Mouse (Mus musculus): ENCODE data around the gene Ncan. TPM values are rescaled to one million over a fixed set of nuclear protein-coding genes. Genes with fewer than 3 reads are reported as not detected.
"Not testable (repeated sequence)": the region's sequence is repeated elsewhere in the genome, so short reads cannot be mapped to it uniquely, and the experiment has no call there.

Ncan gene
- polyA plus RNA-seq, 1 experiment from 2014 or later, result 135 TPM

GRCm38 (mm10) chr8:70081976-70082375 lies 38.7 kb downstream of the Ncan start:
- H3K9me3 ChIP-seq (ENCODE audit: control insufficient read depth, low read length), result no peaks in the 10 kb centered on the region
- H3K4me3 ChIP-seq (replicated peaks; ENCODE audit: low read depth, low read length), result no peak overlapping the region
- DNase-seq, result no peak
- peaks cover 9% of the 10 kb centered on the region; the same call in 1 of the 2 replicates for H3K4me1 ChIP-seq (ENCODE audit: control insufficient read depth, insufficient read depth, low read length)
- 93% methylated on average over 2 of the region's 2 CpGs for WGBS
- peaks cover 49% of the 10 kb centered on the region for H3K27me3 ChIP-seq (ENCODE audit: control insufficient read depth, insufficient read depth, low read length)
- ATAC-seq (ENCODE audit: low FRiP score, low TSS enrichment), result no peak
- peaks cover 11% of the 10 kb centered on the region; the same call in 1 of the 2 replicates for H3K36me3 ChIP-seq (ENCODE audit: control insufficient read depth, insufficient read depth, low read length)
- H3K9ac ChIP-seq (replicated peaks; ENCODE audit: low read length), result no peak overlapping the region
- no peak overlapping the region for H3K27ac ChIP-seq (replicated peaks; ENCODE audit: low read depth, low read length)
- H3K4me2 ChIP-seq (ENCODE audit: low read length), result no peak overlapping the region

- no peaks in the 10 kb centered on the region for H3K27me3 ChIP-seq (ENCODE audit: control insufficient read depth, insufficient read depth, low read length)
- no peak overlapping the region for H3K4me3 ChIP-seq (replicated peaks; ENCODE audit: low read depth, low read length)
- ATAC-seq (ENCODE audit: low FRiP score, low TSS enrichment) (no peak), DNase-seq (no peak)
- H3K9ac ChIP-seq (replicated peaks; ENCODE audit: low read length), result no peak overlapping the region
- no peaks in the 10 kb centered on the region for H3K9me3 ChIP-seq (ENCODE audit: control insufficient read depth, low read length)
- H3K36me3 ChIP-seq (ENCODE audit: control insufficient read depth, insufficient read depth, low read length), result peaks cover 41% of the 10 kb centered on the region
- no peaks in the 10 kb centered on the region for H3K4me1 ChIP-seq (ENCODE audit: control insufficient read depth, insufficient read depth, low read length)
- 88% methylated on average over 1 of the region's 1 CpGs for WGBS
- H3K4me2 ChIP-seq (ENCODE audit: low read length), result no peak overlapping the region
- no peak overlapping the region for H3K27ac ChIP-seq (replicated peaks; ENCODE audit: low read depth, low read length)
Measured at GRCm38 (mm10) chr8:70073682-70074081, 47.0 kb downstream of the Ncan start.

DNA sequence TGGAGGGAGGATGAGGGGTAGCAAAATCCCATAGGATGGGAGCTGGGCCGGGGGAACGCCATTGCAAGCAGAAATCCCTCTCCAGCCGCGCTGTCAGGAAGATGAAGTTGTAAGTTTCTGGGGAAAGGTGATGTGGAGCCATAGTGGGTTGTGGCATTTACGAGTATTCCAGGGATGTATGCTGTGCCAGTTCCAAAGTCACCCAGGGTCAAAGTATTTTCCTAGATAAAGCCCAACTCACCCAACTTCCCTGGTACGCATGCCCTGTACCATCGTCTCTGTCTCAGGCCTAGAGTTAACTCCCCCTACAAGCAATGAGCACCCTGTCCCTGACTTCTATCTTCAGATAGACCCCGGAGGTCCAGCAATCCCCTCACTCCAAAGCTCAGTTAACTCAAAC lies 47.6 kb downstream of the Ncan start:
- no peak overlapping the region for H3K9ac ChIP-seq (replicated peaks; ENCODE audit: low read length)
- H3K27me3 ChIP-seq (ENCODE audit: control insufficient read depth, insufficient read depth, low read length), result no peaks in the 10 kb centered on the region
- DNase-seq (no peak), ATAC-seq (ENCODE audit: low FRiP score, low TSS enrichment) (no peak)
- H3K9me3 ChIP-seq (ENCODE audit: control insufficient read depth, low read length), result no peaks in the 10 kb centered on the region
- no peak overlapping the region for H3K4me3 ChIP-seq (replicated peaks; ENCODE audit: low read depth, low read length)
- peaks cover 42% of the 10 kb centered on the region for H3K36me3 ChIP-seq (ENCODE audit: control insufficient read depth, insufficient read depth, low read length)
- H3K4me1 ChIP-seq (ENCODE audit: control insufficient read depth, insufficient read depth, low read length), result no peaks in the 10 kb centered on the region
- no peak overlapping the region for H3K4me2 ChIP-seq (ENCODE audit: low read length)
- 57% methylated on average over 8 of the region's 8 CpGs for WGBS
- no peak overlapping the region for H3K27ac ChIP-seq (replicated peaks; ENCODE audit: low read depth, low read length)

GRCm38 (mm10) chr8:70072441-70073069 lies 48.1 kb downstream of the Ncan start, which contains the start of gene Tm6sf2:
TSS of gene Tm6sf2 (plus strand) at chr8:70072924.
- H3K9me3 ChIP-seq (ENCODE audit: control insufficient read depth, low read length), result no peaks in the 10 kb centered on the region
- whole genome bisulfite sequencing, result 14% methylated on average over 23 of the region's 27 CpGs
- H3K27me3 ChIP-seq (ENCODE audit: control insufficient read depth, insufficient read depth, low read length), result no peaks in the 10 kb centered on the region
- ATAC-seq (ENCODE audit: low FRiP score, low TSS enrichment) (peak; percentile 57; the same call in 1 of the 2 replicates), DNase-seq (no peak)
- no peak within 1 kb of the TSS for H3K27ac ChIP-seq (replicated peaks; ENCODE audit: low read depth, low read length)
- H3K9ac ChIP-seq (replicated peaks; ENCODE audit: low read length), result no peak within 1 kb of the TSS
- peaks cover 48% of the 10 kb centered on the region for H3K36me3 ChIP-seq (ENCODE audit: control insufficient read depth, insufficient read depth, low read length)
- H3K4me3 ChIP-seq (replicated peaks; ENCODE audit: low read depth, low read length), result no peak within 1 kb of the TSS
- no peaks in the 10 kb centered on the region for H3K4me1 ChIP-seq (ENCODE audit: control insufficient read depth, insufficient read depth, low read length)
- H3K4me2 ChIP-seq (ENCODE audit: low read length), result no peak within 1 kb of the TSS

DNA sequence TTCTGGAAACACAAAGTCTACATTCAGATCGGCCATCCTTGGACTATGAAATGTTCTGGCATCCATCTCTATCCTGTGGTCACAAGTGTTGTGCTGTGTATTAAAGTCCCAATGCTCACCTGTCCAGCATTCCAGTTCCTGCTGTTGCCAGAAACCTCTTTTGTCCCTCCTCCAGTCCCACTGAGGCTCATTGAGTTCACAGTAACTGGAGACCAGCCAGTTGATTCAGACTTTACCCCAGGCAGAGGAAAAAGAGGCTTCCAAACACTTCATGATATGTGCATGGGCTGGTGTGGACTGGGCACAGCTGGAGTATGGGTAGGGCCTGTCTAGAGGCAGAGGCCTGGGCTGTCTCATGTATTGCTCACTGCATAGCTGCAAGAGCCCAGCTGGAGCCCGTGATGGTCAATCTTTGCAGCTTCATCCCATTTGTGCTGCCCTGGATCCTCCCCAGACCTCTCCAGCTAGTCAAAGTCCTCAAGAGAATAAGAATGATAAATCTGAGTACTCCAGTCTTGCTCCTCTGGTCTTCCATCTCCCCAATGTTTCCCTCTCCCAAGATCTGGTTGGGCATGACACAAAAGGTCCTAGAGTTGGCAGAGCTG lies 48.7 kb downstream of the Ncan start:
- Histone ChIP-seq H3K4me1 (ENCODE audit: control insufficient read depth, insufficient read depth, low read length) (no peaks in the 10 kb centered on the region), H3K4me2 (ENCODE audit: low read length) (no peak overlapping the region), H3K27me3 (ENCODE audit: control insufficient read depth, insufficient read depth, low read length) (no peaks in the 10 kb centered on the region), H3K9me3 (ENCODE audit: control insufficient read depth, low read length) (no peaks in the 10 kb centered on the region), H3K36me3 (ENCODE audit: control insufficient read depth, insufficient read depth, low read length) (peaks cover 54% of the 10 kb centered on the region), H3K27ac (replicated peaks; ENCODE audit: low read depth, low read length) (no peak overlapping the region), H3K9ac (replicated peaks; ENCODE audit: low read length) (no peak overlapping the region), H3K4me3 (replicated peaks; ENCODE audit: low read depth, low read length) (no peak overlapping the region)
- ATAC-seq (ENCODE audit: low FRiP score, low TSS enrichment) (no peak), DNase-seq (no peak)
- 91% methylated on average over 2 of the region's 2 CpGs for WGBS

GRCm38 (mm10) chr8:70057721-70058120 lies 63.0 kb downstream of the Ncan start:
- DNase-seq (no peak), ATAC-seq (ENCODE audit: low FRiP score, low TSS enrichment) (no peak)
- 37% methylated on average over 1 of the region's 1 CpGs for WGBS
- H3K4me1 ChIP-seq (ENCODE audit: control insufficient read depth, insufficient read depth, low read length), result no peaks in the 10 kb centered on the region
- no peak overlapping the region for H3K4me3 ChIP-seq (replicated peaks; ENCODE audit: low read depth, low read length)
- H3K4me2 ChIP-seq (ENCODE audit: low read length), result no peak overlapping the region
- H3K9me3 ChIP-seq (ENCODE audit: control insufficient read depth, low read length), result no peaks in the 10 kb centered on the region
- no peak overlapping the region for H3K9ac ChIP-seq (replicated peaks; ENCODE audit: low read length)
- H3K27me3 ChIP-seq (ENCODE audit: control insufficient read depth, insufficient read depth, low read length), result no peaks in the 10 kb centered on the region
- H3K36me3 ChIP-seq (ENCODE audit: control insufficient read depth, insufficient read depth, low read length), result peaks cover 91% of the 10 kb centered on the region
- no peak overlapping the region for H3K27ac ChIP-seq (replicated peaks; ENCODE audit: low read depth, low read length)

- not testable (repeated sequence) for H3K9me3 ChIP-seq (ENCODE audit: control insufficient read depth, low read length); H3K4me2 ChIP-seq (ENCODE audit: low read length); H3K4me1 ChIP-seq (ENCODE audit: control insufficient read depth, insufficient read depth, low read length); ATAC-seq (ENCODE audit: low FRiP score, low TSS enrichment); DNase-seq; H3K9ac ChIP-seq (replicated peaks; ENCODE audit: low read length); H3K4me3 ChIP-seq (replicated peaks; ENCODE audit: low read depth, low read length); H3K27ac ChIP-seq (replicated peaks; ENCODE audit: low read depth, low read length); H3K27me3 ChIP-seq (ENCODE audit: control insufficient read depth, insufficient read depth, low read length)
- WGBS, result 97% methylated on average over 5 of the region's 5 CpGs
- H3K36me3 ChIP-seq (ENCODE audit: control insufficient read depth, insufficient read depth, low read length), result peaks cover 66% of the 10 kb centered on the region
Measured at GRCm38 (mm10) chr8:70050434-70050833, 70.2 kb downstream of the Ncan start.

- Histone ChIP-seq H3K36me3 (ENCODE audit: control insufficient read depth, insufficient read depth, low read length) (peaks cover 58% of the 10 kb centered on the region), H3K9ac (replicated peaks; ENCODE audit: low read length) (no peak overlapping the region), H3K4me1 (ENCODE audit: control insufficient read depth, insufficient read depth, low read length) (no peaks in the 10 kb centered on the region), H3K4me3 (replicated peaks; ENCODE audit: low read depth, low read length) (no peak overlapping the region), H3K27ac (replicated peaks; ENCODE audit: low read depth, low read length) (no peak overlapping the region), H3K4me2 (ENCODE audit: low read length) (no peak overlapping the region), H3K27me3 (ENCODE audit: control insufficient read depth, insufficient read depth, low read length) (no peaks in the 10 kb centered on the region), H3K9me3 (ENCODE audit: control insufficient read depth, low read length) (no peaks in the 10 kb centered on the region)
- no peak for DNase-seq
- ATAC-seq (ENCODE audit: low FRiP score, low TSS enrichment), result no peak
Measured at GRCm38 (mm10) chr8:70049662-70050061, 71.0 kb downstream of the Ncan start.

DNA sequence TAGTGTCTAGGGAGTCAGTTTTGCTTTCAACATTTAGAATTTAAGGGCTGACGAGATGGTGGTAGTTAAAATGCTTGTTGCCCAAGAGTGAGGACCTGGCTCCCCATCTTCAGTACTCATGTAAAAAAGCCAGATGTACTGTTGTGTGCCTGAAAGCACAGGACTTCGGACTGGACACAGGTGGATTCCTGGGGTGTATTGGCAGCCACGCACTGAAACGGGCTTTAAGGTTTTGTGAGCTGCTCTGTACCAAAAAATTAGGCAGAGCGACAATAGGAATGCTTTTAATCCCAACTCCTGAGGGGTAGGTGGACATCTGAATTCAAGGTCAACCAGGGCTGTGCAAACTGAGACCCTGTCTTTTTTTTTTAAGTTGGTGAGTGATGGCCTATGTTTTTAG lies 76.7 kb downstream of the Ncan start:
- Histone ChIP-seq H3K4me1 (ENCODE audit: control insufficient read depth, insufficient read depth, low read length) (peaks cover 27% of the 10 kb centered on the region), H3K9ac (replicated peaks; ENCODE audit: low read length) (peak overlapping the region; percentile 90), H3K36me3 (ENCODE audit: control insufficient read depth, insufficient read depth, low read length) (peaks cover 11% of the 10 kb centered on the region), H3K4me2 (ENCODE audit: low read length) (peak overlapping the region; percentile 92), H3K9me3 (ENCODE audit: control insufficient read depth, low read length) (no peaks in the 10 kb centered on the region), H3K27me3 (ENCODE audit: control insufficient read depth, insufficient read depth, low read length) (no peaks in the 10 kb centered on the region), H3K27ac (replicated peaks; ENCODE audit: low read depth, low read length) (no peak overlapping the region), H3K4me3 (replicated peaks; ENCODE audit: low read depth, low read length) (peak overlapping the region; percentile 97)
- ATAC-seq (ENCODE audit: low FRiP score, low TSS enrichment), result no peak
- no peak for DNase-seq
- 89% methylated on average over 5 of the region's 5 CpGs for WGBS
